Mouse (Mus musculus): ENCODE data around the gene Gm13889. TPM values are rescaled to one million over a fixed set of nuclear protein-coding genes. Genes with fewer than 3 reads are reported as not detected.

The Gm13889 gene
- 7.1 and 9.0 TPM in 2 replicates for polyA plus RNA-seq (2015; fragmentation: Nextera tagmentation; extraction: Ambion mirVana)

GRCm38 (mm10) chr2:93956908-93957784 lies at the start of gene Gm13889:
Gm13889 (minus strand) TSS chr2:93957201.
- Histone ChIP-seq H3K27me3 (ENCODE audit: control insufficient read depth, insufficient read depth, low read length) (peaks cover 21% of the 10 kb centered on the region), H3K27ac (ENCODE audit: low read length) (peak within 1 kb of the TSS; percentile 68), H3K9ac (ENCODE audit: low read length) (peak within 1 kb of the TSS; percentile 89), H3K4me3 (ENCODE audit: low read length) (peak within 1 kb of the TSS; percentile 84), H3K4me2 (ENCODE audit: low read depth, low read length) (peak within 1 kb of the TSS; percentile 99), H3K9me3 (replicated peaks; ENCODE audit: control insufficient read depth, low read length) (no peaks in the 10 kb centered on the region), H3K36me3 (ENCODE audit: control insufficient read depth, insufficient read depth) (no peaks in the 10 kb centered on the region), H3K4me1 (ENCODE audit: control insufficient read depth, insufficient read depth, low read length) (peaks cover 5% of the 10 kb centered on the region)
- peak; percentile 77 for ATAC-seq (replicated peaks; ENCODE audit: extremely low read depth, insufficient read depth, low FRiP score)
- WGBS: 6% methylated on average over 46 of the region's 62 CpGs

GRCm38 (mm10) chr2:94002331-94002730 lies 45.3 kb upstream of the Gm13889 start:
- H3K4me3 ChIP-seq (ENCODE audit: low read length): no peak overlapping the region
- no peaks in the 10 kb centered on the region for H3K27me3 ChIP-seq (ENCODE audit: control insufficient read depth, insufficient read depth, low read length)
- no peak overlapping the region for H3K9ac ChIP-seq (ENCODE audit: low read length)
- peak; percentile 45; the same call in 1 of the 2 replicates for ATAC-seq (replicated peaks; ENCODE audit: extremely low read depth, insufficient read depth, low FRiP score)
- H3K4me2 ChIP-seq (ENCODE audit: low read depth, low read length): no peak overlapping the region
- H3K36me3 ChIP-seq (ENCODE audit: control insufficient read depth, insufficient read depth): peaks cover 53% of the 10 kb centered on the region
- H3K9me3 ChIP-seq (replicated peaks; ENCODE audit: control insufficient read depth, low read length): no peaks in the 10 kb centered on the region
- no peaks in the 10 kb centered on the region for H3K4me1 ChIP-seq (ENCODE audit: control insufficient read depth, insufficient read depth, low read length)
- 9% methylated on average over 2 of the region's 2 CpGs for WGBS
- no peak overlapping the region for H3K27ac ChIP-seq (ENCODE audit: low read length)

GRCm38 (mm10) chr2:94001918-94002317 lies 44.9 kb upstream of the Gm13889 start:
- H3K4me1 ChIP-seq (ENCODE audit: control insufficient read depth, insufficient read depth, low read length): no peaks in the 10 kb centered on the region
- no peak for ATAC-seq (replicated peaks; ENCODE audit: extremely low read depth, insufficient read depth, low FRiP score)
- no peaks in the 10 kb centered on the region for H3K27me3 ChIP-seq (ENCODE audit: control insufficient read depth, insufficient read depth, low read length)
- H3K9me3 ChIP-seq (replicated peaks; ENCODE audit: control insufficient read depth, low read length): no peaks in the 10 kb centered on the region
- no peak overlapping the region for H3K4me3 ChIP-seq (ENCODE audit: low read length)
- H3K4me2 ChIP-seq (ENCODE audit: low read depth, low read length): no peak overlapping the region
- WGBS: 81% methylated on average over 4 of the region's 4 CpGs
- H3K9ac ChIP-seq (ENCODE audit: low read length): no peak overlapping the region
- H3K27ac ChIP-seq (ENCODE audit: low read length): peak overlapping the region; percentile 31; the same call in 1 of the 2 replicates
- peaks cover 52% of the 10 kb centered on the region for H3K36me3 ChIP-seq (ENCODE audit: control insufficient read depth, insufficient read depth)

GRCm38 (mm10) chr2:94001411-94001810 lies 44.4 kb upstream of the Gm13889 start:
- H3K4me2 ChIP-seq (ENCODE audit: low read depth, low read length): no peak overlapping the region
- H3K4me1 ChIP-seq (ENCODE audit: control insufficient read depth, insufficient read depth, low read length): no peaks in the 10 kb centered on the region
- H3K9me3 ChIP-seq (replicated peaks; ENCODE audit: control insufficient read depth, low read length): no peaks in the 10 kb centered on the region
- no peak overlapping the region for H3K9ac ChIP-seq (ENCODE audit: low read length)
- ATAC-seq (replicated peaks; ENCODE audit: extremely low read depth, insufficient read depth, low FRiP score): no peak; the same call in 1 of the 2 replicates
- H3K36me3 ChIP-seq (ENCODE audit: control insufficient read depth, insufficient read depth): peaks cover 48% of the 10 kb centered on the region
- peak overlapping the region; percentile 45 for H3K27ac ChIP-seq (ENCODE audit: low read length)
- H3K4me3 ChIP-seq (ENCODE audit: low read length): no peak overlapping the region
- no peaks in the 10 kb centered on the region for H3K27me3 ChIP-seq (ENCODE audit: control insufficient read depth, insufficient read depth, low read length)
- WGBS: 72% methylated on average over 6 of the region's 6 CpGs

DNA sequence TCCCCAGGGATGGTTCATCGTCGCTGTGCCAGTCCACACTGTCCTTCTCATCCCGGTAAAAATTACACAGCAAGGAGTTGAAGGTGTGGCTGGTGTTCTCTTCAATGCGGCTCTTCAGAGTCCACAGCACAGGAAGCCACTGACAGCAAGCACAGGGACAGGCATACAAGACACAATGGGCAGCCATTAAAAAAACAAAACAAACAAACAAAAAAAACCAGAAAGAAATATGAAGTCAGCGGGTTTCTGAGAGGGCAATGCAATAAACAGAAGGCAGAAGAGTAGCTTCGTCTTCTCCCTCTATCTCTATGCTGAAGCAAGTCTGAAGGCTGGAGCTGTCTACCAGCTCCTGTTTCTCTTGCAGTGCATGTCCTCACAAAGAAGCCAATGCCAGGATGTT lies 39.3 kb upstream of the Gm13889 start, which contains the start of gene Gm27027:
Gene Gm27027, minus strand, starts transcription at position 101 of the 400 bp plus-strand sequence.
- H3K4me2 ChIP-seq (ENCODE audit: low read depth, low read length): no peak within 1 kb of the TSS
- WGBS: 86% methylated on average over 6 of the region's 6 CpGs
- H3K27ac ChIP-seq (ENCODE audit: low read length): no peak within 1 kb of the TSS
- H3K9me3 ChIP-seq (replicated peaks; ENCODE audit: control insufficient read depth, low read length): no peaks in the 10 kb centered on the region
- H3K4me3 ChIP-seq (ENCODE audit: low read length): no peak within 1 kb of the TSS
- peaks cover 37% of the 10 kb centered on the region for H3K36me3 ChIP-seq (ENCODE audit: control insufficient read depth, insufficient read depth)
- H3K27me3 ChIP-seq (ENCODE audit: control insufficient read depth, insufficient read depth, low read length): no peaks in the 10 kb centered on the region
- ATAC-seq (replicated peaks; ENCODE audit: extremely low read depth, insufficient read depth, low FRiP score): no peak
- peaks cover 17% of the 10 kb centered on the region for H3K4me1 ChIP-seq (ENCODE audit: control insufficient read depth, insufficient read depth, low read length)
- no peak within 1 kb of the TSS for H3K9ac ChIP-seq (ENCODE audit: low read length)

DNA sequence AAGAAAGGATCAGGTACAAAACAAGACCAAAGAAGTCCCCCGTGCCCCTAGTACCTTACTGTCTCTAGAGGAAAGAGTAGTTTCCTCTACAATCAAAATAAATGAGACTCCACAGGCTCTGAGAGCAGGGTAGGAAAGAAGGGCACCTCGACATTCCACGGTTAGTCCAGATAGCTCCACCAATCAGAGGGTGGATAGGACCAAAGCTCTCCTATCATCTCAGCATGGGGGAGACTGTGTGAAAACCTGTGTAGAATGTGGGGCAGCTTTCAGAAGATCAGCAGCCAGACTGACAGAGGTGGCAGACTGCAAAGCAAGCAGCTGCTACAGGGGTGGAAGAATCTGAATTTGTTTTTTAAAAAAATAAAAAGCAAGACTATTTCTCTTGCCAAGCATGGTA lies 35.8 kb upstream of the Gm13889 start:
- Histone ChIP-seq H3K27me3 (ENCODE audit: control insufficient read depth, insufficient read depth, low read length) (no peaks in the 10 kb centered on the region), H3K4me3 (ENCODE audit: low read length) (no peak overlapping the region), H3K9me3 (replicated peaks; ENCODE audit: control insufficient read depth, low read length) (no peaks in the 10 kb centered on the region), H3K4me2 (ENCODE audit: low read depth, low read length) (no peak overlapping the region), H3K36me3 (ENCODE audit: control insufficient read depth, insufficient read depth) (peaks cover 44% of the 10 kb centered on the region), H3K27ac (ENCODE audit: low read length) (peak overlapping the region; percentile 33; the same call in 1 of the 2 replicates), H3K9ac (ENCODE audit: low read length) (no peak overlapping the region), H3K4me1 (ENCODE audit: control insufficient read depth, insufficient read depth, low read length) (peaks cover 17% of the 10 kb centered on the region)
- no peak for ATAC-seq (replicated peaks; ENCODE audit: extremely low read depth, insufficient read depth, low FRiP score)
- 44% methylated on average over 3 of the region's 3 CpGs for WGBS

DNA sequence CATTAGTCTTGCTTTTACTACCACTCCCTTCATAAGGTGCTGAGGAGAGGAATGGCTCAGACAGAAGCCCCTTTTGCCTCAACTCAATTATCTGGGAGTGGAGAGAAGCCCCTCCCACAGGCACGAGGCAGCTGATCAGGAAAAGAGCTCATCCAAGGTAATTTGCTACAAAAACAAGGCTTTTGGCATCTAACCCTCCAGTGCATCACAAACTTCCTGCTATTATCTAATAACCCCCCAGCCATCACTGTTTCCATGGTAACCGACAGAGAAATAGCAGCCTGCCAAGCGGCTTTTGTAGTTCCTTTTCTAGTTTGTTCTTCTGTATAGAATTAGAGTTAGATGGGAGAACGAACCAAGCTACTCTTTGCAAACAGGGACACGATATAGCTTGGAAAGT lies 35.3 kb upstream of the Gm13889 start:
- Histone ChIP-seq H3K9ac (ENCODE audit: low read length) (no peak overlapping the region), H3K9me3 (replicated peaks; ENCODE audit: control insufficient read depth, low read length) (no peaks in the 10 kb centered on the region), H3K27me3 (ENCODE audit: control insufficient read depth, insufficient read depth, low read length) (no peaks in the 10 kb centered on the region), H3K4me1 (ENCODE audit: control insufficient read depth, insufficient read depth, low read length) (peaks cover 17% of the 10 kb centered on the region), H3K36me3 (ENCODE audit: control insufficient read depth, insufficient read depth) (peaks cover 40% of the 10 kb centered on the region), H3K27ac (ENCODE audit: low read length) (peak overlapping the region; percentile 33), H3K4me3 (ENCODE audit: low read length) (no peak overlapping the region), H3K4me2 (ENCODE audit: low read depth, low read length) (no peak overlapping the region)
- peak; percentile 61 for ATAC-seq (replicated peaks; ENCODE audit: extremely low read depth, insufficient read depth, low FRiP score)
- 47% methylated on average over 5 of the region's 5 CpGs for WGBS

DNA sequence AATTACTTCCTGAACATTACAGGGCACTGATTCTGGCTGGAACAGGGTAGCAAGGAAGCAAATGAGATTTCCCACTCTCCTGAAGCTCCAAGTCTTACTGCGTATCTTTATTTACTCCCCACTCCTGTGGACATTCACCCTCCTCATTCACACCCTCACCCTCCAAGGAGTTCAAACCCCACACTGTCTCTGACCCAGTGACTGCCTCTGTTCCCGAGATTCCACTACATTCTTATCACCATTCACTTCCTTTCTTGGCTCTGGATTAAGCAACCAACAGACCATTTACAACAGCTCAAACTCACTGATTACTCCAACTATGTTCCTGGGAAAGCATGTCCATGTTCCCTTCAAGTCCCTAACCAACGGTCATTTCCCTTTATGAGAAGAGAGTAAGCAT lies 34.3 kb upstream of the Gm13889 start:
- H3K9ac ChIP-seq (ENCODE audit: low read length): no peak overlapping the region
- H3K4me3 ChIP-seq (ENCODE audit: low read length): no peak overlapping the region
- no peaks in the 10 kb centered on the region for H3K9me3 ChIP-seq (replicated peaks; ENCODE audit: control insufficient read depth, low read length)
- peaks cover 37% of the 10 kb centered on the region for H3K36me3 ChIP-seq (ENCODE audit: control insufficient read depth, insufficient read depth)
- 39% methylated on average over 3 of the region's 3 CpGs for WGBS
- peaks cover 17% of the 10 kb centered on the region for H3K4me1 ChIP-seq (ENCODE audit: control insufficient read depth, insufficient read depth, low read length)
- no peaks in the 10 kb centered on the region for H3K27me3 ChIP-seq (ENCODE audit: control insufficient read depth, insufficient read depth, low read length)
- no peak overlapping the region for H3K4me2 ChIP-seq (ENCODE audit: low read depth, low read length)
- peak overlapping the region; percentile 15 for H3K27ac ChIP-seq (ENCODE audit: low read length)
- no peak; the same call in 1 of the 2 replicates for ATAC-seq (replicated peaks; ENCODE audit: extremely low read depth, insufficient read depth, low FRiP score)

DNA sequence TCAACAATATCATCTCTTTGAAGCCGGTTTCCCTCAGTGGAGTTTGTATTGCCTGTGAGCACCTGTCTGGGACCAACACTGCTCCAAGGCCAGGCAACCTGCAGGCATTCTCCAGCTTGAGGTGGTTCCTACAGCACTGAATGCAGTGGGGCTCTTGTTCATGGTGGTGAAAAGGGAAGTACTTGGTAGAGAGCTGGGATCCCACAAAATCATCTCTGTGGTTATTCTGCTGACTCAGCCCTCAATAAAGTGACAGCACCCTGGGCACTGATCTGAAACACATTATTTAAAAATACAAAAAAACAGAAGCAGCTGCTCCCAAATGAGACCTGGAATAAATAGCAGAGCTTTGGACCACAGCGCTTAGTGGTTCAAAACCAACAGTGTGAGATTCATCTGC lies 31.4 kb upstream of the Gm13889 start:
- no peak overlapping the region for H3K27ac ChIP-seq (ENCODE audit: low read length)
- no peaks in the 10 kb centered on the region for H3K27me3 ChIP-seq (ENCODE audit: control insufficient read depth, insufficient read depth, low read length)
- H3K4me1 ChIP-seq (ENCODE audit: control insufficient read depth, insufficient read depth, low read length): peaks cover 10% of the 10 kb centered on the region
- no peak overlapping the region for H3K4me2 ChIP-seq (ENCODE audit: low read depth, low read length)
- ATAC-seq (replicated peaks; ENCODE audit: extremely low read depth, insufficient read depth, low FRiP score): no peak
- no peak overlapping the region for H3K4me3 ChIP-seq (ENCODE audit: low read length)
- peaks cover 21% of the 10 kb centered on the region for H3K36me3 ChIP-seq (ENCODE audit: control insufficient read depth, insufficient read depth)
- WGBS: 84% methylated on average over 2 of the region's 2 CpGs
- no peaks in the 10 kb centered on the region for H3K9me3 ChIP-seq (replicated peaks; ENCODE audit: control insufficient read depth, low read length)
- H3K9ac ChIP-seq (ENCODE audit: low read length): no peak overlapping the region
